Mouse (Mus musculus): ENCODE measurements around the gene Nrros.

Gene Nrros

DNA sequence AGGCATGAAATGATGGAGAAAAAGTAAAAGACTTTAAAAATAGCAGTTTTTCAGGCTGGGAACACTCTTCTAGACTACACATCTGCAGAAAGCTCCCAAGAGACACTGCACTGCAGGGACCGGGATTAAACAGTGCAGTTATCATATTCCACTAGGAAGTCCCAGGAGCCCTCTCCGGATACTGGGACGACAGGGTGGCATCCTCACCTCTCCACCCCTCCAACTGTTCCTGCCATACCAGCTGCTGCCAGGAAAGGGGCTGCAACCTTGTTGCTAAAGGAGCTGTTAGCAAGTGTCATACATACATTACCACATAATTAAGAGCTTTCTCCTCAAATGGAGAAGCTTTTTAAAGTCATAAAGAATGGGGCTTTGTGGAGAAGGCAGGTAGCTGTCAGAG lies 8.7 kb downstream of the Nrros start:
- no peak overlapping the region for H3K4me3 ChIP-seq (replicated peaks; ENCODE audit: low read length)
- peaks cover 7% of the 10 kb centered on the region; the same call in 1 of the 2 replicates for H3K4me1 ChIP-seq (replicated peaks; ENCODE audit: low read depth, low read length)
- peaks cover 13% of the 10 kb centered on the region; the same call in 1 of the 2 replicates for H3K9me3 ChIP-seq (ENCODE audit: low read length)
- TF ChIP-seq CTCF (conservative IDR thresholded peaks at IDR 0.05; ENCODE audit: low read length): no peak
- TF ChIP-seq NANOG (IDR thresholded peaks at IDR 0.05; ENCODE audit: borderline replicate concordance, low read length): no peak
- TF ChIP-seq POU5F1 (IDR thresholded peaks at IDR 0.05; ENCODE audit: borderline replicate concordance, low read length): no peak
- H3K27me3 ChIP-seq (ENCODE audit: insufficient read depth, low read length): no peaks in the 10 kb centered on the region
- H3K36me3 ChIP-seq (ENCODE audit: insufficient read depth, low read length): peaks cover 2% of the 10 kb centered on the region; the same call in 1 of the 2 replicates

DNA sequence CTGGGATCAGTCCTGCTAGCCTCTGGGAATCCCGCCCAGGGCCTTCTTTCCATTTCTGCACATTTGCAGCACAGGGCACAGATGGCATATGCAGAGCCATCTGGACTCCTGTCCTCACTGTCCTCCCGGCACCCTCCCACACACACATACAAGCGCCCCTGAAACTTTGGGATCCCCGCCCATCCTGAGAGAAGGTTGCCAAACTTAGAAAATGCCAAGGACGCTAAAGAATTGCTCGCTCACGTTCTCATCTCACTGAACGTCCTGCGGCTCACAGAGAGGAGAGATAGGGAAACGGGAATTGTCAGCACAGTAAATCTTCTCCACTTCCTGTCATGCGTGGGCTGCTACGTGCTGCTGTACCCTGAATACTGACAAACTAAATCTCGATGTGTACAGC lies 11.0 kb downstream of the Nrros start:
- H3K4me1 ChIP-seq (replicated peaks; ENCODE audit: low read depth, low read length): peaks cover 7% of the 10 kb centered on the region; the same call in 1 of the 2 replicates
- TF ChIP-seq POU5F1 (IDR thresholded peaks at IDR 0.05; ENCODE audit: borderline replicate concordance, low read length): no peak
- TF ChIP-seq CTCF (conservative IDR thresholded peaks at IDR 0.05; ENCODE audit: low read length): no peak
- no peak for TF ChIP-seq NANOG (IDR thresholded peaks at IDR 0.05; ENCODE audit: borderline replicate concordance, low read length)
- H3K9me3 ChIP-seq (ENCODE audit: low read length): peaks cover 13% of the 10 kb centered on the region; the same call in 1 of the 2 replicates
- H3K4me3 ChIP-seq (replicated peaks; ENCODE audit: low read length): no peak overlapping the region
- peaks cover 2% of the 10 kb centered on the region; the same call in 1 of the 2 replicates for H3K36me3 ChIP-seq (ENCODE audit: insufficient read depth, low read length)
- no peaks in the 10 kb centered on the region for H3K27me3 ChIP-seq (ENCODE audit: insufficient read depth, low read length)

DNA sequence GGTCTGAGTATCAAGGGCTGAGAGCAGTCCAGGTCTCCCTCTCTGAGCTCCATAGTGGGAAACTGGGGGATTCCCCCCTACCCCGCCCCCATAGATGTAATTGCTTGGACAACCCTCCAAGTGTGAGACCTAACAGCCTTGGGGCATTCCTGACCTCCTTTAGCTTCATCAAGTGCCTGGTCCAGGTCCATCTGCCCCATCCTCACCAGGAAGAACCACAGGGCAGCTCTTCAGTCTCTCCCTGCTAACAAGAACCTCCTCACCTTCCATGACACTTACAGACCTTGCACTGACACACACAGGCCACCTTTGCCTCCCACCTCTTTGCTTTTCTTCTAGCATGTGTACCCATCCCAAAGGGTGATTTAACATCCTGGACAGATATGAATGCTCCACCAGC lies 11.4 kb downstream of the Nrros start:
- H3K4me1 ChIP-seq (replicated peaks; ENCODE audit: low read depth, low read length): peaks cover 7% of the 10 kb centered on the region; the same call in 1 of the 2 replicates
- TF ChIP-seq CTCF (conservative IDR thresholded peaks at IDR 0.05; ENCODE audit: low read length) (no peak), POU5F1 (IDR thresholded peaks at IDR 0.05; ENCODE audit: borderline replicate concordance, low read length) (no peak), NANOG (IDR thresholded peaks at IDR 0.05; ENCODE audit: borderline replicate concordance, low read length) (no peak)
- H3K27me3 ChIP-seq (ENCODE audit: insufficient read depth, low read length): no peaks in the 10 kb centered on the region
- H3K36me3 ChIP-seq (ENCODE audit: insufficient read depth, low read length): peaks cover 2% of the 10 kb centered on the region; the same call in 1 of the 2 replicates
- H3K9me3 ChIP-seq (ENCODE audit: low read length): peaks cover 13% of the 10 kb centered on the region; the same call in 1 of the 2 replicates
- no peak overlapping the region for H3K4me3 ChIP-seq (replicated peaks; ENCODE audit: low read length)

DNA sequence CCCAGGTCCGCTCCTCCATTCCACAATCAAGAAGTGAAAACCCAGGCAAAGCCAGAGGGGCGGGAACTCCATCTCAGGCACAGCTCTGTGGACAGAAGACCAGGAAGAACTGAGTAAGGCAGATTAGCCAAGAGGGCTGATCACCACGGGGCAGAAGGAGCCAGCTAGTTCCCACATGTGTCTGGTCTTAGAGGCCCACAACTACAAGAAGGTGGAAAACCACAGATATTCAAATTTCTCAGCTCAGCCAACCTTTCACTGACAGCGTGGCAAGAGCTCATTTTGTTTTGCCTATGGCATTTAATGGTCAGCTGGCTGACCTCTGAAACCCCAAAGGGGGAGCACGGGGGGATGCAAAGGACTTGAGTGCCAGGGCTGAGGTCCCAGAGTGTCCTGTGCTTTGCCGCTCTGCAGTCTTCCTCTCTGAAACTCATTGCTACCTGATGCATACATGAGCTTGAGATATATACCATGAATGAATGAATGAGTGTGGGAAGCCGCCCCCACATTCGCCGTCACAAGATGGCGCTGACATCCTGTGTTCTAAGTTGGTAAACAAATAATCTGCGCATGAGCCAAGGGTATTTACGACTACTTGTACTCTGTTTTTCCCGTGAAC lies 17.7 kb downstream of the Nrros start:
- H3K4me1 ChIP-seq (replicated peaks; ENCODE audit: low read depth, low read length): peaks cover 13% of the 10 kb centered on the region; the same call in 1 of the 2 replicates
- H3K27me3 ChIP-seq (ENCODE audit: insufficient read depth, low read length): no peaks in the 10 kb centered on the region
- peaks cover 45% of the 10 kb centered on the region for H3K9me3 ChIP-seq (ENCODE audit: low read length)
- peak overlapping the region; percentile 32; the same call in 1 of the 2 replicates for H3K4me3 ChIP-seq (replicated peaks; ENCODE audit: low read length)
- TF ChIP-seq CTCF (conservative IDR thresholded peaks at IDR 0.05; ENCODE audit: low read length) (no peak), NANOG (IDR thresholded peaks at IDR 0.05; ENCODE audit: borderline replicate concordance, low read length) (no peak), POU5F1 (IDR thresholded peaks at IDR 0.05; ENCODE audit: borderline replicate concordance, low read length) (no peak)
- peaks cover 17% of the 10 kb centered on the region; the same call in 1 of the 2 replicates for H3K36me3 ChIP-seq (ENCODE audit: insufficient read depth, low read length)

DNA sequence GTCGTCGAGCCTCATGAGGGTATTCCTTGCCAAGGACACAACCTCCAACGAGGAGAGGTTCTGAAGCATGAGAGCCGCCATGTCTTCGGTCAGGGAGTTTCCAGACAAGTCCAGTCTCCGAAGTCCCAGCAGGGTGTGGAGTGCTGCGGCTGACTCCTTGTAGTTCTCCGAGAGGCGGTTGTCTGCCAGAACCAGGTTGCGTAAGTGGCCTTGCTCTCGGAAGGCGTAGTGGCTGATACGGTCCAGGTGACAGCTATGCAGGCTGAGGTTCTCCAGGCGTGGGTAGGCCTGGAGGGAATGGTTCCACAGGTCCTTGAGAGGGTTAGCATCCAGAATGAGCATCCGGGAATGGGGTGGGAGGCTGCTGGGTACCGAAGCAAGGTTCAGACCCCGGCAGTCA lies 20.8 kb downstream of the Nrros start:
- Histone ChIP-seq H3K4me1 (replicated peaks; ENCODE audit: low read depth, low read length) (peaks cover 16% of the 10 kb centered on the region; the same call in 1 of the 2 replicates), H3K36me3 (ENCODE audit: insufficient read depth, low read length) (peaks cover 17% of the 10 kb centered on the region; the same call in 1 of the 2 replicates), H3K4me3 (replicated peaks; ENCODE audit: low read length) (no peak overlapping the region), H3K27me3 (ENCODE audit: insufficient read depth, low read length) (peaks cover 6% of the 10 kb centered on the region; the same call in 1 of the 2 replicates), H3K9me3 (ENCODE audit: low read length) (peaks cover 45% of the 10 kb centered on the region)
- no peak for TF ChIP-seq NANOG (IDR thresholded peaks at IDR 0.05; ENCODE audit: borderline replicate concordance, low read length)
- TF ChIP-seq CTCF (conservative IDR thresholded peaks at IDR 0.05; ENCODE audit: low read length): no peak
- no peak for TF ChIP-seq POU5F1 (IDR thresholded peaks at IDR 0.05; ENCODE audit: borderline replicate concordance, low read length)

DNA sequence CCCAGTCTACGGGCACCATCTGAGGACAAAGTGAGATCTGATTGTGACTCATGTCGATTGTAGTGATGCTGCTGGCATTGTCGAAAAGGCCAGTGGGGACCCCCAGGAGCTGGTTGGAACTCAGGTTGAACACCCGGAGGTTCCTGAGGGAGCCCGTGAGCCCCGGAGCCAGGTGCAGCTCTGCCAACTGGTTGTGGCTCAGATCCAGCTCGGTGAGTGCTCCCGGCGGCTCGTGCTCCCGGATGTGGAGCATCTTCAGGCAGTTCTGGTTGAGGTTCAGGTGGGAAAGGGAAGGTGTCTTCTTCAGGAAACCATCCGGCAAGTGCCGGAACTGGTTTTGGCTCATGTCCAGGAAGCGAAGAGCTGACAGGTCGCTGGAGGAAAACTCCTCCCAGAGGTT lies 21.6 kb downstream of the Nrros start:
- 0 out of 2 replicates have a peak overlapping the region, but pooled peaks have one; percentile 17 for H3K4me3 ChIP-seq (replicated peaks; ENCODE audit: low read length)
- peaks cover 7% of the 10 kb centered on the region; the same call in 1 of the 2 replicates for H3K27me3 ChIP-seq (ENCODE audit: insufficient read depth, low read length)
- peaks cover 16% of the 10 kb centered on the region; the same call in 1 of the 2 replicates for H3K4me1 ChIP-seq (replicated peaks; ENCODE audit: low read depth, low read length)
- H3K36me3 ChIP-seq (ENCODE audit: insufficient read depth, low read length): peaks cover 17% of the 10 kb centered on the region; the same call in 1 of the 2 replicates
- peaks cover 45% of the 10 kb centered on the region for H3K9me3 ChIP-seq (ENCODE audit: low read length)
- no peak for TF ChIP-seq POU5F1 (IDR thresholded peaks at IDR 0.05; ENCODE audit: borderline replicate concordance, low read length)
- no peak for TF ChIP-seq CTCF (conservative IDR thresholded peaks at IDR 0.05; ENCODE audit: low read length)
- no peak for TF ChIP-seq NANOG (IDR thresholded peaks at IDR 0.05; ENCODE audit: borderline replicate concordance, low read length)

DNA sequence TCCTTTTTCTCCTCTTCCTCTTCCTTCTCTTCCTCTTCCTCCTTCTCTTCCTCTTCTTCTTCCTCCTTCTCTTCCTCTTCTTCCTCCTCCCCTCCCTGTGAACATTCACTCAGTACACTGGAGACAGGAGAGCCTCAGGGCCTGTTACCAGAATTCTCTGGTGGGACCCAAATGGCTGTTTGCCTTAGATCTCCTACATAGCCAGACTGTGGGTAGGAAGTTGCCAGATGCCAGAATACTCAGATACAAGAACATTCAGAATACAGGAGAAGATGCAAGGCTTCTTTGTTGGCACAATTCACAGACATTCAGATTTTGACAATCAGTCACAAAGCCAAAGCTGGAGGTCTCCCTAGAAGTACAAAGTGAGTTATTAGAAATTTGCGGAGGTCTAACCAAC lies 26.4 kb downstream of the Nrros start:
- Histone ChIP-seq H3K36me3 (ENCODE audit: insufficient read depth, low read length) (peaks cover 11% of the 10 kb centered on the region; the same call in 1 of the 2 replicates), H3K4me3 (replicated peaks; ENCODE audit: low read length) (no peak overlapping the region), H3K4me1 (replicated peaks; ENCODE audit: low read depth, low read length) (peaks cover 26% of the 10 kb centered on the region), H3K27me3 (ENCODE audit: insufficient read depth, low read length) (peaks cover 7% of the 10 kb centered on the region; the same call in 1 of the 2 replicates), H3K9me3 (ENCODE audit: low read length) (peaks cover 13% of the 10 kb centered on the region)
- no peak for TF ChIP-seq CTCF (conservative IDR thresholded peaks at IDR 0.05; ENCODE audit: low read length)
- TF ChIP-seq POU5F1 (IDR thresholded peaks at IDR 0.05; ENCODE audit: borderline replicate concordance, low read length): no peak
- TF ChIP-seq NANOG (IDR thresholded peaks at IDR 0.05; ENCODE audit: borderline replicate concordance, low read length): no peak

DNA sequence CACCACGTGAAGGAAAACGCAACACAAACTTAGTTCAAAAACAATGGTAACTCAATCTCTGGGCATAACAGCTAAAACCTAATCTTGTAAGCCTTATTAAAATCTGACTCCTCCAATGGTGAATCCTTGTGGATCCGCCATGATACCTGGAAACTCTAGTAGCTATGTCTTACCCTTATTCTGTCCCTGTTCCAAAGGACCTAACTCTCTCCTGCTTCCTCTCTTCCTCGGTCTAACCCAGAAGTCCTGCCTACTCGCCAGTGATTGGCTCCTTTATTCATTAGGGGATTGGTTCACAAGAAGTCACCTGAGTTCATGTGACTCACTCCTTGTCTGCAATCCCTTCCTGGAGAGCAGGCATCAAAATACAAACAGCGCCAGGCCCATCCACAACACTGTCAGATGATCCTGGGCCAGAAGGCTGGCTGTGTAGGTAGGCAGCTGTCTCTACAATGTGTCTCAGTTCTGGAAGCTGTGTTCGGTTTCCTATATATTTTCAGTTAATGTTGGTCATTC lies 29.5 kb downstream of the Nrros start:
- TF ChIP-seq CTCF (conservative IDR thresholded peaks at IDR 0.05; ENCODE audit: low read length) (no peak), NANOG (IDR thresholded peaks at IDR 0.05; ENCODE audit: borderline replicate concordance, low read length) (no peak), POU5F1 (IDR thresholded peaks at IDR 0.05; ENCODE audit: borderline replicate concordance, low read length) (no peak)
- Histone ChIP-seq H3K4me1 (replicated peaks; ENCODE audit: low read depth, low read length) (peaks cover 34% of the 10 kb centered on the region), H3K36me3 (ENCODE audit: insufficient read depth, low read length) (peaks cover 17% of the 10 kb centered on the region), H3K4me3 (replicated peaks; ENCODE audit: low read length) (peak overlapping the region; percentile 76), H3K9me3 (ENCODE audit: low read length) (0 out of 2 replicates have a peak, but pooled peaks cover 3% of the 10 kb centered on the region), H3K27me3 (ENCODE audit: insufficient read depth, low read length) (peaks cover 6% of the 10 kb centered on the region; the same call in 1 of the 2 replicates)
